Mouse (Mus musculus) myocyte (in vitro differentiated cells): ENCODE measurements at regions not wholly inside any gene's neighbourhood (a gene's known extent, or its start where the extent isn't known, plus 50 kb on each side); places are given as distances from the start of the nearest gene placed in this dataset.

ENCODE experiments used
- MYOD1 ChIP-seq, 3 experiments: IDR thresholded peaks; one replicate each; pipeline ENCODE4 v1.6.1; 2011; ENCODE audit warnings: control low read depth in 2 of 3, low read depth in 2 of 3, mild to moderate bottlenecking in 2 of 3, moderate library complexity in 1 of 3; ENCODE audit not compliant: insufficient read length in 2 of 3, control insufficient read depth in 1 of 3
- POLR2A ChIP-seq: IDR thresholded peaks from one replicate; pipeline ENCODE4 v1.6.1; 2011; ENCODE audit warnings: low read depth, mild to moderate bottlenecking, control low read depth, moderate library complexity; ENCODE audit not compliant: insufficient read length
- POLR2AphosphoS2 ChIP-seq: IDR thresholded peaks from one replicate; pipeline ENCODE4 v1.6.1; 2011; ENCODE audit warnings: low read depth, control low read depth; ENCODE audit not compliant: insufficient read length
- USF1 ChIP-seq: IDR thresholded peaks from one replicate; pipeline ENCODE4 v1.6.1; 2011; ENCODE audit warnings: low read depth, mild to moderate bottlenecking, control low read depth, moderate library complexity

DNA sequence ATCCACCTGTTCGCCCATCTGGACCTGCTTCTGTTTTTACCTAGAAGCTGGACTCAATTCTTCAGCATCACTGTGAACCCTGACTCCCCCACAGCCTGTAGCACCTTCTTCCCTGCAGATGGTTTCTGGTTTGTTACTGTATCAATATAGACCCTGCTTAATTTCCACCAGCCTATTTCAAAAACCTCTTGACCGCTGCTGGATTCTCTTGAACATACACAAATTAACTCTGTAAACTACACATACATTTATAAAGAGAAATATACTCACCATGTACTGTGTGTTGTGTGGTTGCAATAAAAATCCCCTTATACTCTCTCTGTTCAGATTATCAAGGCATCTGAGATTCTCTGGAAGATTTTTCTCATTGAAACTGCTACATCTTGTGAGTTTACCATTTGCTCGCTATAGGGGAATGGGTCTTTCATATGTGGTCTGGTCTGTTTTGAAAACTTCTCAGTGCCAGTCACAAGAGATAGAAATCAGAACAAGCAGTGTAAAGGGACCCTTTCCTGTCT is 89.8 kb upstream of the Cpsf6 start:
- TF ChIP-seq POLR2A (no peak), POLR2AphosphoS2 (no peak), MYOD1 (IDR thresholded peaks at IDR 0.05; ENCODE audit: control insufficient read depth in 1 of 3, insufficient read length in 2 of 3, low read depth in 2 of 3) (no peak), USF1 (no peak)
